Mouse (Mus musculus): ENCODE data around the gene Perm1. TPM values are rescaled to one million over a fixed set of nuclear protein-coding genes. Genes with fewer than 3 reads are reported as not detected.
A peak's percentile ranks its signal among the peaks of the same experiment; 100 is the strongest.

The Perm1 gene
- polyA plus RNA-seq, 1 experiment from 2014 or later: 0.08 TPM

- peak overlapping the region; percentile 67 for H3K9ac ChIP-seq (replicated peaks)
- peaks cover 16% of the 10 kb centered on the region for H3K27me3 ChIP-seq (ENCODE audit: insufficient read depth, low read length)
- peak overlapping the region; percentile 70 for H3K27ac ChIP-seq (ENCODE audit: low read depth)
- H3K36me3 ChIP-seq (replicated peaks; ENCODE audit: insufficient read depth, low read length): no peaks in the 10 kb centered on the region
- under 1% methylated on average over 49 of the region's 49 CpGs for WGBS (ENCODE audit: insufficient replicate concordance)
- H3K4me2 ChIP-seq (ENCODE audit: low read depth, low read length): peak overlapping the region; percentile 87
- H3K4me1 ChIP-seq (ENCODE audit: insufficient read depth): peaks cover 23% of the 10 kb centered on the region
- H3K9me3 ChIP-seq (ENCODE audit: low read length): no peaks in the 10 kb centered on the region
- H3K4me3 ChIP-seq (ENCODE audit: low read depth, low read length): peak overlapping the region; percentile 65
- ATAC-seq (peak; percentile 26), DNase-seq (no peak)
- no peak for TF ChIP-seq EP300 (IDR thresholded peaks at IDR 0.05; ENCODE audit: low read depth)
- no peak for TF ChIP-seq CTCF (IDR thresholded peaks at IDR 0.05; ENCODE audit: low read depth)
These were observed 12.1 kb upstream of the Perm1 start for GRCm38 (mm10) chr4:156203413-156204131.

- TF ChIP-seq CTCF (IDR thresholded peaks at IDR 0.05; ENCODE audit: low read depth): no peak
- no peak for TF ChIP-seq EP300 (IDR thresholded peaks at IDR 0.05; ENCODE audit: low read depth)
- H3K36me3 ChIP-seq (replicated peaks; ENCODE audit: insufficient read depth, low read length): no peaks in the 10 kb centered on the region
- peaks cover 11% of the 10 kb centered on the region for H3K27me3 ChIP-seq (ENCODE audit: insufficient read depth, low read length)
- no peak overlapping the region for H3K4me2 ChIP-seq (ENCODE audit: low read depth, low read length)
- H3K9ac ChIP-seq (replicated peaks): no peak overlapping the region
- DNase-seq: no peak
- no peaks in the 10 kb centered on the region for H3K9me3 ChIP-seq (ENCODE audit: low read length)
- no peak overlapping the region for H3K27ac ChIP-seq (ENCODE audit: low read depth)
- 75% methylated on average over 4 of the region's 4 CpGs for WGBS (ENCODE audit: insufficient replicate concordance)
- ATAC-seq: peak; percentile 51; the same call in 1 of the 2 replicates
- H3K4me3 ChIP-seq (ENCODE audit: low read depth, low read length): no peak overlapping the region
- H3K4me1 ChIP-seq (ENCODE audit: insufficient read depth): peaks cover 3% of the 10 kb centered on the region
These were observed 6.8 kb upstream of the Perm1 start for GRCm38 (mm10) chr4:156208872-156209271.

GRCm38 (mm10) chr4:156209963-156210635 lies 5.6 kb upstream of the Perm1 start:
- DNase-seq: no peak
- H3K27me3 ChIP-seq (ENCODE audit: insufficient read depth, low read length): peaks cover 3% of the 10 kb centered on the region
- no peak overlapping the region for H3K9ac ChIP-seq (replicated peaks)
- H3K4me2 ChIP-seq (ENCODE audit: low read depth, low read length): peak overlapping the region; percentile 40
- no peaks in the 10 kb centered on the region for H3K4me1 ChIP-seq (ENCODE audit: insufficient read depth)
- peak overlapping the region; percentile 50; the same call in 1 of the 2 replicates for H3K27ac ChIP-seq (ENCODE audit: low read depth)
- no peak overlapping the region for H3K4me3 ChIP-seq (ENCODE audit: low read depth, low read length)
- H3K9me3 ChIP-seq (ENCODE audit: low read length): no peaks in the 10 kb centered on the region
- 52% methylated on average over 13 of the region's 13 CpGs for WGBS (ENCODE audit: insufficient replicate concordance)
- H3K36me3 ChIP-seq (replicated peaks; ENCODE audit: insufficient read depth, low read length): no peaks in the 10 kb centered on the region
- no peak for ATAC-seq
- no peak for TF ChIP-seq CTCF (IDR thresholded peaks at IDR 0.05; ENCODE audit: low read depth)
- no peak for TF ChIP-seq EP300 (IDR thresholded peaks at IDR 0.05; ENCODE audit: low read depth)

- 89% methylated on average over 13 of the region's 13 CpGs for WGBS (ENCODE audit: insufficient replicate concordance)
- TF ChIP-seq CTCF (IDR thresholded peaks at IDR 0.05; ENCODE audit: low read depth): no peak
- TF ChIP-seq EP300 (IDR thresholded peaks at IDR 0.05; ENCODE audit: low read depth): no peak
- H3K27ac ChIP-seq (ENCODE audit: low read depth): no peak overlapping the region
These were observed 2.5 kb upstream of the Perm1 start for GRCm38 (mm10) chr4:156213134-156213533.

GRCm38 (mm10) chr4:156216196-156216595 lies 528 bp downstream of the Perm1 start:
- WGBS (ENCODE audit: insufficient replicate concordance): 74% methylated on average over 2 of the region's 2 CpGs
- H3K4me2 ChIP-seq (ENCODE audit: low read depth, low read length): no peak overlapping the region
- no peaks in the 10 kb centered on the region for H3K9me3 ChIP-seq (ENCODE audit: low read length)
- H3K4me1 ChIP-seq (ENCODE audit: insufficient read depth): no peaks in the 10 kb centered on the region
- no peak overlapping the region for H3K9ac ChIP-seq (replicated peaks)
- no peaks in the 10 kb centered on the region for H3K36me3 ChIP-seq (replicated peaks; ENCODE audit: insufficient read depth, low read length)
- DNase-seq (no peak), ATAC-seq (no peak)
- no peak overlapping the region for H3K4me3 ChIP-seq (ENCODE audit: low read depth, low read length)
- no peaks in the 10 kb centered on the region for H3K27me3 ChIP-seq (ENCODE audit: insufficient read depth, low read length)
- H3K27ac ChIP-seq (ENCODE audit: low read depth): no peak overlapping the region
- no peak for TF ChIP-seq CTCF (IDR thresholded peaks at IDR 0.05; ENCODE audit: low read depth)
- no peak for TF ChIP-seq EP300 (IDR thresholded peaks at IDR 0.05; ENCODE audit: low read depth)

More at GRCm38 (mm10) chr4:156213134-156213533, 2.5 kb upstream of the Perm1 start:
- DNase-seq: no peak
- Histone ChIP-seq H3K36me3 (replicated peaks; ENCODE audit: insufficient read depth, low read length) (no peaks in the 10 kb centered on the region), H3K4me3 (ENCODE audit: low read depth, low read length) (no peak overlapping the region), H3K9ac (replicated peaks) (no peak overlapping the region), H3K9me3 (ENCODE audit: low read length) (no peaks in the 10 kb centered on the region), H3K27me3 (ENCODE audit: insufficient read depth, low read length) (no peaks in the 10 kb centered on the region), H3K4me2 (ENCODE audit: low read depth, low read length) (no peak overlapping the region), H3K4me1 (ENCODE audit: insufficient read depth) (no peaks in the 10 kb centered on the region)
- no peak for ATAC-seq

- ATAC-seq: no peak
- no peak overlapping the region for H3K4me3 ChIP-seq (ENCODE audit: low read depth, low read length)
- no peak overlapping the region for H3K9ac ChIP-seq (replicated peaks)
These were observed 1.5 kb downstream of the Perm1 start for GRCm38 (mm10) chr4:156217022-156217669.

More at GRCm38 (mm10) chr4:156217022-156217669, 1.5 kb downstream of the Perm1 start:
- 83% methylated on average over 16 of the region's 16 CpGs for WGBS (ENCODE audit: insufficient replicate concordance)
- H3K27me3 ChIP-seq (ENCODE audit: insufficient read depth, low read length): no peaks in the 10 kb centered on the region
- no peak for DNase-seq
- no peak overlapping the region for H3K27ac ChIP-seq (ENCODE audit: low read depth)
- H3K9me3 ChIP-seq (ENCODE audit: low read length): no peaks in the 10 kb centered on the region
- TF ChIP-seq EP300 (IDR thresholded peaks at IDR 0.05; ENCODE audit: low read depth): no peak
- no peak for TF ChIP-seq CTCF (IDR thresholded peaks at IDR 0.05; ENCODE audit: low read depth)
- H3K4me1 ChIP-seq (ENCODE audit: insufficient read depth): no peaks in the 10 kb centered on the region
- no peaks in the 10 kb centered on the region for H3K36me3 ChIP-seq (replicated peaks; ENCODE audit: insufficient read depth, low read length)
- H3K4me2 ChIP-seq (ENCODE audit: low read depth, low read length): no peak overlapping the region
